Mouse (Mus musculus) gastrocnemius, postnatal 10 days (tissue): Measurements from ENCODE around the gene Lypd3. TPM values are rescaled to one million over a fixed set of nuclear protein-coding genes. Genes with fewer than 3 reads are reported as not detected.

ENCODE experiments used
- DNase-seq: peaks from one replicate; pipeline ENCODE4 v3.0.0; 2021; ENCODE audit warnings: mixed read lengths
- long read RNA-seq, 2 experiments: library from polyadenylated mRNA; stranded (forward); transcript quantifications; one replicate each; pipeline ENCODE4 v2.0.0; 2021
- total RNA-seq, 2 experiments: library from RNA; stranded (reverse); gene quantifications; 2 replicates each; pipeline ENCODE4 v1.2.3; 2021

Lypd3 gene
- total RNA-seq = not detected
- long read RNA-seq, experiment 1 = 0 reads
- long read RNA-seq, experiment 2 = 0 reads

GRCm38 (mm10) chr7:24636264-24636663 lies at the start of gene Lypd3:
Gene Lypd3 (plus strand): TSS chr7:24636550.
- DNase-seq = no peak

- no peak for DNase-seq
Observed at GRCm38 (mm10) chr7:24586828-24587227, 49.5 kb upstream of the Lypd3 start.

GRCm38 (mm10) chr7:24587330-24588105 lies 48.8 kb upstream of the Lypd3 start, which contains the start of the genes Ethe1 and Zfp575:
Gene Ethe1 (plus strand): TSS chr7:24587543.
Gene Zfp575 (minus strand): TSS chr7:24587641.
- DNase-seq = peak; percentile 74

DNA sequence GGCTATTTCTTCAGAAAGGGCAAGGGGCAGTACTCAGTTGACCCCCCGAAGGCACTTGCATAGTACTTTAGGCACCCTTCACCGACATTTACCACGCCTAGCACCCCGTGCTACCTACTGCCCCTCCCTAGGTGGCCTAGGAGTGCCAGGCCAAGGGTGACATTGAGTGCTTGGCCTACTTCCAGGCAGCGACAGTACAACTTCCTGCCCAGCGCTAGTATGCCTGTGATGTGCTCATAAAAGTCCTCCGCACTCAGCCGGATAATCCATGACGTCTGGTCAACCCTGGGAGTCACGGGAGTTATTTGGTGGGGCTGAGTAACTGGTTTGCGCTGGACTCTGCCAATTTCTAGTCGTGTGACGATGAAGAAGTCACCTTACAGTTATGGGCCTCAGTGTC lies 48.0 kb upstream of the Lypd3 start:
- no peak for DNase-seq

DNA sequence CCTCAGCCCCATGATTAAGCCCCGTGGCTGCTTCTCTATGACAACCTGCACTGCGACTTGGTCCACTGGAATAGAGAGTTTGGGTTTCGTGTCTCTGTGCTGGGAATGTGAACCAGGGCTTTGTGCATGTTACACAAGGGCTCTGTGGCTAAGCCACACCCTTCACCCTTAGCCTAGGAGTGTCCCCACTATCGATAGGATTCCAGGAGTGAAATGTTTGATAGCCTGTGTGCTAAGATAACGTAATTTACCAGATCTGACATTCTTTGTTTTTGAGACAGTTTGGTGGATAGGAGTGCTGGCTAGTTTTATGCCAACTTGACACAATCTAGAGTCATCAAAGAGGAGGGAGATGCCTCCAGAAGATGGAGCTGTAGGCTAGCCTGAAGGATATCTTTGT lies 44.6 kb upstream of the Lypd3 start:
- DNase-seq = no peak

- no peak for DNase-seq
Observed at GRCm38 (mm10) chr7:24592163-24592562, 44.2 kb upstream of the Lypd3 start.

DNA sequence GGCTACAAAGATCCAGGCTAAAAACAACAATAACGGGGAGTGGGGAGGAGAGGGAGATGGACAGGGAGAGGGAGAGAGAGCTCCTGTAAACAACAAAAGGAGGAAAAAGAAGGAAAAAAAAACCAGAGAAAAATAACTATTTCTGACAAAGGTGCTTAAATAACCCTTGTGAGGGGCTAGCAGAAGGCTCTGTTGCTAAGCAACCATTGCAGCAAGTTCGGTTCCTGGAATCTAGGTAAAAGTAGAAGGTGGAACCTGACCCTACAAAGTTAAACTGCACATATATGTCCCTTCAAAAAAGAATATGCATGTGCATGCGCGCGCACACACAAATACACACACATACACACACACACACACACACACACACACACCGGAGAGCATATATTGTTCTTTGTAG lies 43.6 kb upstream of the Lypd3 start:
- DNase-seq = no peak

DNA sequence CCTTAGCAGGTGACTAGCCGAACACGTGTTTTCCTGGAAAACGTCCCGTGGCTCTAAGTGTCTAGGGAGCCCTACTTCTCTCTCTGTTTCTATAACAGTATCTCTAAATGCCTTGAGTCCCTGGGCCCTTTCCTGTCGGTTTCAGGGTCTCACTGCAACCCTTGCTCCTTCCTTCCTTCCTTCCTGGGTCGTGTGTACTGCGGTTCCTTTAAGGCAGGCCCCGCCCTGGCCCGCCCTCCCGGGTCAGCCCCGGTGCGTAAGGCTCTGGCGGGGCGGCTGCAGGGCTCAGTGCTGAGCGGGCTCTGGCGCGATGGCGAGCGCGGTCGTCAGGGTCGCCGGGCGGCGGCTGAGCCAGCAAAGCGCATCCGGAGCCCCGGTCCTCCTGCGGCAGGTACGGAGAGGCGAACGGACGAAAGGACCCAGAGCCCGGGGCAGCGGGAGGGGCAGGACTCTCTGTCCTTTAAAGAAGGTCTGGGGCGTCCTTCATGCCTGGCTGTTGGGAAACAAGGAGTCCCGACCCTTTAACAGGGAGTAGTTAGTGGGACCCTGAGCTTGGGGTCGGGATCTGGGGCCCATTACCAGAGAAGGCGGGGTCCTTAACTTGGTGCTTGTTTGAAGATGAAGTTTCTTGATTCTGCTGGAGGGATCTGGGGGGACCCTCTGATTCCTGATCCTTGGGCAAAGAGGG lies 42.6 kb upstream of the Lypd3 start:
- DNase-seq = peak; percentile 74

- no peak for DNase-seq
Observed at GRCm38 (mm10) chr7:24594309-24594803, 42.0 kb upstream of the Lypd3 start.

GRCm38 (mm10) chr7:24595464-24595863 lies 40.9 kb upstream of the Lypd3 start:
- DNase-seq = no peak

DNA sequence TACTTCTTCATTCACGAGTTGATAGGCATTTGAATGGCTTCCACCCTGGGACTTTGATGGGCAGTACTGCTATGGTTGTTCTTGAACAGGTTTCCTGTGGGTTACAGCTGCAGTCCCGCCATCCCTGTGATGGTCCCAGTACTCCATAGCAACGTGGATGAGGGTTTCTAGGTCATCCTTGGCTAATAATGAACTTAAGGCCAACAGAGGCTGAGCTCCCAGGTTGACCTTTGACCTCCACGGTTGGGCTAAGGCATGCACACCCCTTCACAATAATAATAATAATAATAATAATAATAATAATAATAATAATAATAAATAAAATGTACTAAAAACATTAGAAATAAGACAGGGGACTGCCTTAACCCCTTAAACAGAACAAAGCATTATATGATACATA lies 38.2 kb upstream of the Lypd3 start:
- DNase-seq = no peak

DNA sequence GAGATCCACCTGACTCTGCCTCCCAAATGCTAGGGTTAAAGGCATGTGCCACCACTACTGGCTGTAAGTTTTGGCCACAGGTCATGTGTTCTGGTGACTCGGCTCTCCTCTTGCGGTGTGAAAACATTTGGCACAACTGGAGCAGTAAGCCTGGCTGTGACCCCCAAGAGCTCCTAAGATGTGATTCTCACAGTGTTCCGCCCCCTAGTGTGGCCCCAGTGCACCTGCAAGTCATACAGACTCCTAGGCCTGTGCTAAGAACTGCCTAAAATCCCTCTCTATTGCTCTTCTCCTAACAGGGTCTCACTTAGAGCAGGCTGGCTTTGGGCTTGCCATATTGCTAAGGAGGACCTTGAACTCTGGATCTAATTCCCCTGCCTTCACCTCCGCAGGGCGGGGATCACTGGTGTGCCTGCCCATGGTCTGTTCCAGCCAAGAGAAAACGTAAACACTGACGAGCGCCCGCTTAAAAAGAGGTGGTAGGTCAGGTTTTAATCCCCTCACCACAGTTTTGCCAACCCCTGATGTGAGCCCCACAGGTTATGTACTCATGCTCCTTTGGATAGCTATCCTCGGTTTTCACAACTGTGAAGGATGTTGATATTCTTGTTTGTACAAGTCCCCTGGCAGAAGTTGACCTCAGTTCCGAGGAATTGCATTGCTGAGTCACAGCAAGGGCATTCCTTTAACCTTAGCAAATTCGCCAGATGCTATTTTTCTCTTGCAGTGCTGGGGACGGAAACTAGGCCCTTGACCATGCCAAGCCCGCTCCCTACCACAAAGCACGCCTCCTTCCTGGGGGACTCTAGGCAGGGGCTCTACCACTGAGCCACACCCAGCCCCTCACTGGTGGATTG lies 36.9 kb upstream of the Lypd3 start:
- no peak for DNase-seq

GRCm38 (mm10) chr7:24600941-24601597 lies 35.3 kb upstream of the Lypd3 start:
- DNase-seq = peak; percentile 99

- DNase-seq = no peak
Observed at GRCm38 (mm10) chr7:24605561-24605960, 30.8 kb upstream of the Lypd3 start.

DNA sequence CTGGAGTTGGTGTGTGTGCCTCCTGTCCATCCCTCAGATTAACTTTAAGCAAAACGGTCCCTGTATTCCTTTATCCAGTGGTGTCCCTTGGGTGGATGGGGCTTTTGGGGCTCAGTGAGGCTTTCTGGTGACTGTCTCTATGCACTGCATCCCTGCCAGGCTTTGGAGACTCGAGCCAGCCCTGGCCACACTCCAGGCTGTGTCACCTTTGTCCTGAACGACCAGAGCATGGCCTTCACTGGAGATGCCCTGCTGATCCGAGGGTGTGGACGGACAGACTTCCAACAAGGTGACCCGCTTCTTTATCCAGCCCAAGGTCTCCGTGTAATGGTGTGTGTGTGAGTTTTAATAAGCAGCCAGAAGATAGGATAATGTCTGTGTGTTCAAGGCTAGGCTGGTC lies 30.3 kb upstream of the Lypd3 start:
- no peak for DNase-seq

DNA sequence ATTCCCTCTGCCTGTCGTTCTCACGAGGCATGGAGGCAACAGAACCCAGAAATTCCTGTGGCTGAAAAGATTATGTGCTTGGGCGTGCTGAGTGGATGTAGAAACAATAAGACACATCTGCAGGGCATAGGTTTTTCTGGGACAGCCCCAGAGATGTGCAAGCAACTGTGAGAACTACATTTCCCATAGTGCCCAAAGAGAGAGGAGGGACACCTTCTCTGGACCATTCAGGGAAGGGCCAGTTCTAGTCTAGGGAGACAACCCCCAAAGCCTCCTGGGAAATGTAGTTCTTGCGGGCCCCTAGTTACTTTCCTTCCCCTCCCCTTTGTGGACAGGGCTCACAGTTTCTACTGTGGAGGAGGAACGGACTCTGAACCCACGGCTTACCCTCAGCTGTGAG lies 28.3 kb upstream of the Lypd3 start:
- peak; percentile 34 for DNase-seq

DNA sequence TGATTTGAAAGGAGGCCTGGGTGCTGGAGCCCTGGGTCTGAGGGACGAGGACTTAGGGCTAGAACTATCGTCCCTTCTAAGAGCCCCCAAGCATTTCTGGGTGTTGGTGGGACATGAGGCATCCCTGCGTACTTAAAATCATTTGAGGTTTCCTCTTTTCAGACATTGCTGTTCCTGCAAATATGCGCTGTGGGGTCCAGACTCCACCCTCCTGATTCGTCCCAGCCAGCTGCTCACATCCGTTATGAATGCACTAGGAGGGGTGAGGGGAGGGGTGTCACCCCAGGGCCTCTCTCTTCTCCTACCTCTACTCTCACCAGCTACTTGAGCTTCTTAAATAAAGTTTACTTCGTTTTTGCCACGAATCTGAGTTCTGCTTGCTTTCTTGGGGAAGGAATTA lies 27.8 kb upstream of the Lypd3 start:
- DNase-seq = no peak

- no peak for DNase-seq
Observed at GRCm38 (mm10) chr7:24610144-24610878, 26.0 kb upstream of the Lypd3 start, which contains the start of gene Phldb3. Gene Phldb3 (plus strand): TSS chr7:24610763.

GRCm38 (mm10) chr7:24610879-24611494 lies 25.4 kb upstream of the Lypd3 start:
- DNase-seq = peak; percentile 84

DNA sequence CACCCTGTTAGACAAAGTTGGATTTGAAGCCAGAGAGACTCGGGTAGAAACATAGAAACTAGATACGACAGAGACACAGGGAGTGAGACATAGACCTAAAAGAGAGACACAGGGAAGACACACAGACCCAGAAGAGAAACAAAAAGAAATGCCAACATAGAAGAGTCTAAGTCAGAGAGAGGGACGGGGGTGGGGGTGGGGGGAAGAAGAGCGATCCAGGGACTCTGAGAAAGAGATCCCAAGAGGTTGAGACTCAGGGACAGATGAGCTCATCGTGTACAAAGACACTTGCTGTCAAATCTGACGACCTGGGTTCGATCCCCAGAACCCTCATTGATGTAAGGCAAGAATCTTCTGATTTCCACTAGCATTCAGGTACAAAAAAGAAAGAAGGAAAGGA lies 24.6 kb upstream of the Lypd3 start:
- no peak for DNase-seq
